Mouse (Mus musculus): Measurements from ENCODE around the gene Fgfr2.

DNA sequence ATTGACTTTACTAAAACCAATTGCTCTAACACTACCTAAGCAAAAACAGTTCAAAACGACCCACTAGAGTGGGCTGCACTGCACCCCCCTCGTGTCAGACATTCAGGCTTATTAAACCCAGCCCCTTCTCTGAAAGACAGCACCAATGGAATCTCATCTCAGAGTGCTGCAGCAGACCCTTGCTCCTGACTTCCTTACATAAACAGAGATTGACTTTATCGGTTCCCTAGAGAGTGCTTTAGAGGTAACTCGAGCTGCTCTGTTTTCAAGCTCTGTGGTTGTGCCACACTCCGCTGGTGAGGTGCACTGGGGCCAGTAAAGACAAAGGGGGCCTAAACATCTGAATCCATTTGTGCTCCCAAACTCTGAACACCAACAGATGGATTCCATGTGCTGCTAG, 2696.6 kb downstream of the Fgfr2 start:
- TF ChIP-seq CTCF (IDR thresholded peaks at IDR 0.05; ENCODE audit: borderline replicate concordance, extremely low read depth, insufficient read depth, insufficient read length), result no peak
- no peak for TF ChIP-seq POLR2A (IDR thresholded peaks at IDR 0.05; ENCODE audit: borderline replicate concordance, extremely low read depth, insufficient read depth, insufficient read length, poor library complexity, severe bottlenecking)

Data from brain, embryonic 14.5 days (tissue).